Mouse (Mus musculus): ENCODE measurements around the gene Eif4h.
"Not testable (repeated sequence)": the region's sequence is repeated elsewhere in the genome, so short reads cannot be mapped to it uniquely, and the experiment has no call there.

Gene Eif4h

DNA sequence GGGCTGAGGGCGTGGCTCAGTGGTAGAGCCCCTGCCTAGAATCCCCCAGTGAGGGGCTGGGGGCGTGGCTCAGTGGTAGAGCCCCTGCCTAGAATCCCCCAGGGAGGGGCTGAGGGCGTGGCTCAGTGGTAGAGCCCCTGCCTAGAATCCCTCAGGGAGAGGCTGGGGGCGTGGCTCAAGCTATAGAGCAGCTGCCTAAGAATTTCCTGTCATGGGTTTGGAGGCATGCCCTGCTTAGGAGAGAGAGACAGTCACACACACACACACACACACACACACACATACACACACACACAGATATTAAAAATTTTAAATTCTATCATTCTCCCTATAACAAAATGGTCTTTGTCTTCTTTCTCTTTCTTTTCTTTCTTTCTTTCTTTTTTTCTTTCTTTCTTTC lies 9.7 kb upstream of the Eif4h start:
- not testable (repeated sequence) for DNase-seq (ENCODE audit: low spot score)

DNA sequence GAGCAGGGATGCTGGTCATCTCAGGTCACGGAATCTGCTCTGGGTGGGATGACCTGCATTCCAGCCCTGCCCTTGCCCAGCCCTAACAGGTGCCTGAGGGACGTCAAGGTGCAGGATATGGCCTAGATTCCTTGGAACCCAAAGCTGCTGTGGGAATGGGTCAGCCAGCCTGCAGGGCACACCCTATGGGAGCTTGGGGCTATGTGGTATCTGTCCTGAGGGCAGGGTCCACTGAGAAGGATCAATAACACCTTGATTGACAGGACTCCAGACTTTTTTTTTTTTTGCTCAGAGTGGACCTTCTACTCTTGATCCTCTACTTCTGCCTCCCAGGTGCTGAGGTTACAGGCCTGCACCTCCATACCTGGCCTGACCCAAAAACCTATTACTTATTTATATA lies 8.1 kb upstream of the Eif4h start:
- no peak for DNase-seq (ENCODE audit: low spot score)

DNA sequence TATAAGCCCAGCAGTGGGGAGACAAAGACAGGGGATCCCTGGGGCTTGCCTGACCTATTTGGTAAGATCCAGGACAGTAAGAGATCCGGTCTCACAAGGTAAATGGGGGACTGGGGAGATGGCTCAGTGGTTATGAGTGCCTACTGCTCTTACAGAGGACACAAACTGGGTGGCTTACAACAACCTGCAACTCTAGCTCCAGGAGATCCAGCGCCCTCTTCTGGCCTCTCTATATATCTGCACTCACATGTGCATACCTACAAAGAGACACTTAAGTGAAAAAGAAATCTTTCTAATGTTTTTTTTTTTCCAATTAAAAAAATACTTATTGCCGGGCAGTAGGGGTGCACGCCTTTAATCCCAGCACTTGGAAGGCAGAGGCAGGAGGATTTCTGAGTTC lies 7.2 kb upstream of the Eif4h start:
- DNase-seq (ENCODE audit: low spot score) = no peak

DNA sequence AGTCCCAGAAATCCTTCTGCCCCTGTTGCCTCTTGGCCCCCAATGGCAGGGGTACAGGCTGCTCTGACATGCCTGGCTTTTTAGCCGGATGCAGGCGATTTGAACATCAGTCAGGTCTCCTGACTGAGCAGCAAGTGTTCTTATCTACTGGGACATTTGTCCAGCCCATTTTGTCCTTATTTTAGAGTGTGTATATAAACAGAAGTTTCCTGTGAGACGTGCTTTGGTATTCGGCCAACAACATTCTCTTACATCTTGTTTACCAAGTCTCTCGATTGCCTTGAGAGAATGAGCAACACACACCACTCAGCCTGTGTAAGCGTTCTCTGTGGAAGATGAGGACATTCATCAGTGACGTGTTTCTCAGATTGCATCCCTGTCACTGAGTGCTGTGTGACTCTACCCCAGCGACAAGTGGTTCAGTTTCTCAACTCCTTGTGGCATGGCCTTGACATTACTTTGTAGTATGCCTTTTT lies 5.4 kb upstream of the Eif4h start:
- DNase-seq (ENCODE audit: low spot score) = no peak

DNA sequence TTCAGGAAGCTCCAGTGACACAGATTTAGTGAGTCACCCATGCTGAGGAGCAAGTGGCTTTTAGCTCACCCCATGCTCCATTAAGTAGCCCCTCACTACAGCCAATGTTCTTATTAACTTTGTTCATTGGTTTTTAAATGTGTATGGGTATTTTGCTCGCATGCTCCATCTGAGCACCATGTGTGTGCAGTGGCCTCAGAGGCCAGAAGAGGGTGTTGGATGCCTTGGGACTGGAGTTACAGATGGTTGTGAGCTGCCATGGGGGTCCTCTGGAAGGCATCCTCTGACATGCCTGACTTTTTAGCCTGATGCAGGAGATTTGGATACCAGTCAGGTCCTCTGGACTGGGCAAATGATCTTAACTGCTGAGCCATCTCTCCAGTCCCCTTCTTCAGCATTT lies 4.8 kb upstream of the Eif4h start:
- DNase-seq (ENCODE audit: low spot score) = no peak

DNA sequence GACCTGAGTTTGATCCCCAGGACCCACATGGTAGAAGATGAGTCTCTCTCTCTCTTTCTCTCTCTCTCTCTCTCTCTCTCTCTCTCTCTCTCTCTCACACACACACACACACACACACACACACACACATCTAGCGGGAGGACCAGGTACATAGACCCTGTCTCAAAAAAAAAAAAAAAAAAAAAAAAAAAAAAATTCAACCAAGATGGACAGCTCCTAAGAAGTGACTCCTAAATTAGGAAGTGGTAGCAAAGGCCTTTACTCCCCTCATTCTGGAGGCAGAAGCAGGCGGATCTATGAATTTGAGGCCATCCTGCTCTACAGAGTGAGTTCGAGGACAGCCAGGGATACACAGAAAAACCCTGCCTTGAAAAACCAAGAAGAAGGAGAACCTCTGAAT lies 1.1 kb upstream of the Eif4h start:
- no peak for DNase-seq (ENCODE audit: low spot score)

DNA sequence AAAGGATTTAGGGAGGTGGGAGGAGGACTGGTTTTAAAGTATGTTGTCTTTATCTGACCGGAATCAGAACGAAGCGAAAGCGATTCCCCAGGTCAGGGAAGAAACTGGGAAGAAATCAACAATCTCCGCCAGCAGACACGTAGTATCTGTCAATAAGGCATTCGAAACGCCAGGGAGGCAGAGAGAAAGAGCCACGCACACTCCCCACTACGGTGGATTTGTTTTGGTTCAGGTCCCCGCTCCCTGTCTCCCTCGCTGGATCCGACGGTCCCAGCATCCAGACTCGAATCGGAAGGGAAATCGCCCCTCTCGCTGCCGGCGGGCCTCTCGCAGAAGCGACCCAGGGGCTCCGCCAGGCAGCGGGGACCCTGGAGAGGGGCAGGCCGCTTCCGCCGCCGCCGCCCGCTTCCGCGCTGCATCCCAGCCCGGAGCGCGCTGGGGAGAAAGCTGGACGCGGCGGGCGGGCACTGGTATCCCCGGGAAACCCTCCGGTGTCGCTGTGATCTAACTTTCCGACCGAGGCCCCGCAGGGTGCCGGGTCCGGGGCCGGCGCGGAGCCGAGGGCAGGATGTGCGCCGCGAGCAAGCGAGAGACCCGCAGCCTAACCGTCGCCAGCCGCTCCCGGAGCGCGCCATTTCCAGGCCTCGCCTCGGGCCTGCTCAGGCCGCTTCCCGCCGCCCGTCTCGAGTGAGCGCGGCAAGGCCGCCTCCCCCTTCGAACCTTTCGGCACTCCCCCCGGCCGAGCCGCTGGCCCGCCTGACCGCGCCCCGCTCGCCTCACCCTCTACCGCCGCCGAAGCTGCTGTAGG lies 625 bp downstream of the Eif4h start:
- DNase-seq (ENCODE audit: low spot score) = no peak

DNA sequence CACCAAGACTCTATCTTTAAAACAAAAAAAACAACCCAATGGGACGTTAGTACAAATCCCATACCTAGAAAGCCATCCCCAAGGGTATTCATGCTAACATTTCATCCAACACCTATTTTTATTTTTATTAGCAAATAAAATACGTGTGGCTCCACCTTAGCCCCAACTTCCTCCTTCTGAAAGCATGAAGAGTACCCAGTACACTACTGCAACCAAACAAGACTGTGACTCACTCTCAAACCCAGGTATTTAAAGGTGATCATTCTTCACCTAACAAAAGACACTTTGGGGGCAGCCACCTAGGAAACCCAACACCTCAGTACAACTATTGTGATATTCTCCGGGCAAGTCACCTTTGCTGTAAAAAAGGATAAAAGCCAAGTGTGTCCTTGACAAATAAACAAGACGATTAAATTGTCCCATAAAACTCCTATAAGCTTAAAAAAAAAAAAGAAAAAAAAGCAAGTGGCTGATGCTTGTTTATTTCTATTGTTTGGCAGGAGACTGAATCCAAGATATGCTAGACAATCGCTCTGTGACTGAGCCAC lies 1.4 kb downstream of the Eif4h start:
- DNase-seq (ENCODE audit: low spot score) = no peak

DNA sequence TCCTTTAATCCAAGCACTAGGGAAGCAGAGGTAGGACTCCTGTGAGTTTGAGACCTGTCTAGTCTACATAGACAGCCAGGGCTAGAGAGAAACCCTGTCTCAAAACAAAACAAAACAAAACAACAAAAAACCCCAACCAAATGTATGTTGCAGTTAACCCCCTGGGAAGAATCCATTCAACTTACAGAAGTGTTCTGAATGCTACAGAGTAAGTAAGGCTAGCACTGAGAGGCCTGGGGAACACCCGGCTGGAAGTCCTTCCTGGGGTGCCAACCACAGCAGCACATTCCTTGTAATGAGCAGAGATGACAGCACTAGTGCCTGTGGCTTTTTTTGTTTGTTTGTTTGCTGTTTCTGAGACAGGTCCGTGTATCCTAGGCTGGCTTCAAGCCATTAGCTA lies 6.4 kb downstream of the Eif4h start:
- no peak for DNase-seq (ENCODE audit: low spot score)

DNA sequence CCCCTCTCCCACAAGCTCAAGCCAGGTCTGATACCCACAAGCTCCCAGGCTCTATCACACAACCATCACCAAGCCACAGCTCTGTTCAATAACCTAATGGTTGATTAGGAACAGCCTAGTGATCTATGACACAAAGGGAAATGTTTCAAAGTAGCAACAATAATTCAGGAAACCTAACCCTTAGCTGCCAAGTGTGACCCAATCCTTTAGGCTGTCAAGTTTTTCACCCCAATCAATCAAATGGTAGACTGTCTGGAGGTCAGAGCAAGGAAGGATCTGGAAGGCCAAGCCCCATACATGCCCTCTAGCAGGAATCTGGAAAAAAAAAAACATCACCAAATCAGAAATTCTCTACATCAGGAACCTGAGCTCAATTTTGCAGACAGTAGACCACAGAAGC lies 8.5 kb downstream of the Eif4h start:
- DNase-seq (ENCODE audit: low spot score) = no peak

DNA sequence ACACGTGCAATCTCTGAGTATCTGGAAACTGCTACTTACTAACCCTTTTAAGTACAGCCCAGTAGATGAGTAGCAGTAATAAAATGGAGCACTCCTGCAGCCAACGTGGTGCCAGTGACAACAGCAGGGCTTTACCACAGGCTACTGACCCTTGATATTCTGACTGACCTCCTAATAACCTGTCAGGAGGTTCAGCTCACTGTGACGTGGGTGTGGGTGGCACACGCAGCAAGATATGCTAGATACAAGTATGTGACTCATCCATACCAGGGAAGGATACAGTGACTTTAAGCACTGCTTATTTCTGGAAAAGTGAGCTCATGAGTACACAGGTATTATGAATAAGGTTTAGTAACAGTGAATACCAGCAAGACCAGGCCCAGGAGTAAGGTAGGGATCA lies 9.8 kb downstream of the Eif4h start:
- no peak for DNase-seq (ENCODE audit: low spot score)

DNA sequence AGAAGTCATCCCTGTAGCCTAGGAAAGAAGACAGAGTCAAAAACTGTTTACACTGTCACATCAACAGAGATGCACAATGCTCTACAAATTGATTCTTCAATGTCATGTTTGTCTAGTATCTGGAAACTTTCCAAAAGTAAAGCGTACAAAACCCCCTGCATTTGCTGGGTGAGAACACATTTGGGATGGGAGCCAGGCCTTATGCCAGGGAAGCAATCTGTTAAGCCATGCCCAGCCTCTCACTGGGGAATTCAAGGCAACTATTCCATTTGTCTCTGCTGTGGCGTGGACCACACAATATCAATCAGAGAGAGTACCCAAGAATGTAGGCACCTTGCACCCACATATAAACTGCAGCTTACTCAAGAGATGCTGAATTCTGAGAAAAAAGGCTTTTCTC lies 17.2 kb downstream of the Eif4h start:
- no peak for DNase-seq (ENCODE audit: low spot score)

DNA sequence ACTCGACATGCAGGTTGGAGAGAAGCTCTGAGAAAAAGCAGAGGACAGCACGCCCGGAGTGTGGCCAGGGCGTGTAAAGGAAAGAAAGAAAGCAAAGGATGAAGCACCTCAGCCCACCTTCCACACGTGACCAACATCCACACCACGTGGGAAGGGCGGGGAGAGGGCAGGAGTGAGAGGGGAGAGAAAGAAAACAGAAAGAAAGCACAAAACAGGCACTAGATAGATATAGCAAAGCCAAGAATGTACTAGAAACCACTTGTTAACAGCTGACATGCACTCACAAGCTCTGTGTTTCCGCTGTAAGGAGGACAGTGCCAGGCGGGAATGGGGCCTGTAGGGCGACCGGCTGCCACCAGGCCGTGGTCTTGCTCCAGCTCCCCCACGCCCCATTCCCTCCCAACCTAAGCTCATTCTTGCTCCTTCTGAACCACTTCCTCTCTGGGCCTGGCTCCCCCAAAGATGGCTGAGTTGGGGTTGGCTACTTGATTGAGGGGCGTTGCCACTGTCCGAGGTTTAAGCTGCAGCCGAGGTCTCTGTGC lies 18.1 kb downstream of the Eif4h start:
- no peak for DNase-seq (ENCODE audit: low spot score)

DNA sequence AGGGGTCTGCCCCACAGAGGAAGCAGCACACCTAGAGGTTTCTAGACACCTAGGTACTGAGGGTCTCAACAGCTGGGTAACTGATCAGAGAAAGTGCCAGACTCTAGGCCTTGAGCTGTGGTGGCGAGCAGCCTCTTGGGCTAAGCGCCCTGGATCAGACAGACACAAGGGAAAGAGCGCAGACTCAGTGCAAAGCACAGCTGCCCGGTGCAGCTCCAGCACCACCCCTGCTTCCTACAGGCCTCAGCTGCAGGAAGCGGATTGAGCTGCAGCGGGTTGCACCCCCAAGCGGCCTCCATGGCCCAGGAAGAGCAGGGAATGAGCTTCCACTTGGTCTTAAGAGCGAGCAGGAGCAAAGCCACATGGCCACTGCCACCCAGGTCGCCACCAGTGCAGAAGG lies 18.8 kb downstream of the Eif4h start:
- DNase-seq (ENCODE audit: low spot score) = no peak

DNA sequence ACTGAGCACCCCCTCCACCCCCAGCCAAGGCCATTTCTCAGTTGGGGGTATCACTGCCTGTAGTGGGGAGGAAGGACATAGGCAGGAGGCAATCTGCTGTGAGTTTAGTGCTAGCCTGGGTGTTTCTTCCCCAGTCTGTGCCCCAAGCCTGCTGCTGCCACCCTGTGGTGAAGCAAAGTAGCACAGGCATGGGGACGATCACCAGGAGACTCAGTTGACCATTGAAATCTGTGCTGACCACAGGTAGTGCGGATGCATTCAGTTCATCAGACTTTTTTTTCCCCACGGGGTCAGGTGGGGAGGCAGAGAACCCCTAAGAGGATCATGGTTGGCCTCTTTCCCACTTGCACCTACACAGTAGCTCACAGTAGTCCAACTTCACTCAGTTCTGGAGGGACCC lies 22.2 kb downstream of the Eif4h start:
- DNase-seq (ENCODE audit: low spot score) = peak; percentile 78

DNA sequence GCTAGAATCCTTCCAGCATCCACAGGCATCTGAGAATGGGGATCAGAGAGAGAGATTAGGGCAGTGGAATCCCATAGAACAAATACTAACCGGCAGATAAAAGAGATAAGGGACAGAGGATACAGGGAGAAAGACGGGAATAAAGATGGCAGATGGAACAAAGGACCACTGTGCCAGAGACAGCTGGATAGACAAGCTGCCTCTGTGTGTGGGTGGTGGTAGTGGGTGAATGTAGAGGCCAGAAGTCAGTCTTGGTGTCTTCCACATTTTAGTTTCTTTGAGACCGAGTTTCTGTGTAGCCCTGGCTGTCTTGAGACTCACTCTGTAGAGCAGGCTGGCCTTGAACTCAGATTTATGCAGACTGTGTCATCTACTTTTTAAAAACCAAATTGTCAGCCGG lies 23.5 kb downstream of the Eif4h start:
- no peak for DNase-seq (ENCODE audit: low spot score)

DNA sequence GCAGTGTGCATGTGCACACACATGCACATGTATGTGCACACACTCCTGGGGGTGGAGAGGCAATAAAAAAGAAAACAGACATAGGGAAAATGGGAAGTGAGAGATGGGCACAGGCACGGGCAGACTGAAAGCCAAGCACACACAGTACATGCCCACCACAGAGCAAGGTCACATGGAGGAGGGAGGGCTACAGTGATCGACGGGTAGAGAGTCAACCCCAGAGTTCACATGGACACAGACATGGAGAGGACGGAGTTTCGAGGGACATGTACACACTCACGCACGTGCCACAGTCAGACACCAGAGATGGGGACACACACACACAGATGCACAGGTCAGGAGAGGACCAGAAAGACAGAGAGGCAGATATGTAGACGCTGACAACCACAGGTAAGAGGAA lies 23.9 kb downstream of the Eif4h start:
- DNase-seq (ENCODE audit: low spot score) = no peak

DNA sequence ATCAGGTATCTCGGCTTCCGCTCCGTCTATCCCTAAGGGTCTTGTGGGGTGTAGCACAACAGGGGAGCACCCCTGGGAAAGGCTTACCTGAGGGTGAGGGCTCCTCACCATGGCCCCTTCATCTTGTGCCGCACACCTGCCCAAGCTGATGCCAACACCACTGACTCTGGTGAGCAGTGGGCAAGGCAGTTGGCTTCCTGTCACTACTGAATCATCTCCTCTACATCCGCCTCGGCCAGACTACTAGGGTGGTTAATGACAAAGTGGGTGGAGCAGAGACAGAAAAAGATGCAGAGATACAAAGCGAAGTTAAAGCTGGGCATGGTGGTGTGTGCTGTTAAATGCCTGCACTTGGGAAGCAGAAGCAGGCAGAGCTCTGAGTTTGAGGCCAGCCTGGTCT lies 24.5 kb downstream of the Eif4h start, which contains the start of gene Lat2:
Lat2 (minus strand) TSS at position 224 of the 400 bp plus-strand sequence.
- no peak for DNase-seq (ENCODE audit: low spot score)

DNA sequence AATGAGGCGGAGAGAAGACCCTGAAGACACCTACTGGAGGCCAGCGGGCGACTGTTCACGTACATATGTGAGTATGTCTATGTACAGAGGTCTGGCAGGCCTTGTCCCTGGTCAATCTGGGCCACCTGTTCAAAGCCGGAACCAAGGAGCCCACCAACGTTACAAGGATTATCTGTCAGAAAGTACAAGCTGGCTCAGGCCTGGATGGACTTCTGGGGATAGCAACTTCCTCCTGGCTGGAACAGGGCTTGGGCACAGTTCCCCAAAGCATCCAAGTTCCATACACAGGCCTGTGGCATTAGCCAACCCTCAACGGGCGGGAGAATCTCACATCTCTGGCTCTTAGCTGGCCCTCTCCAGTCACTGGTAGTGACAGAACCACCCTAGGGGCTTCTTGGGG lies 25.0 kb downstream of the Eif4h start:
- DNase-seq (ENCODE audit: low spot score) = no peak

DNA sequence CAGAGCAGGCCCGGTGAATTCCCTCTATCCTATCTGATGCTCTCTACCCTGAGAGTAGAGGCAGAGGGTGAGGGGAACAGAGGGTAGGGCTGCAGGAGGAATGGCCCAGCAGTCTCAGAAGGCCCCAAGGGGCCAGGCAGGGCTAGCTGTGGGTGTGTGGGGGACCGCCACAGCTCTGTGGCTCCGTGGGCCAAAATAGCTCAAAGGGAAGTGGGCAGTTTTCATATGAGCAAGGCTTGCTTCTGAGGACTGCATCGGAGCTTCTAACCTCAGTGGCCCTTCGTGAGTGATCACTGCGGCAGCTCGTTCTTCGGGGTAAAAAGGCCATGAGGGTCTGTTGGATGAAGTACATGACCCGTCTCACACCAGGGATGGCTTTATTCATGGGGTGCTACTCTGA lies 25.6 kb downstream of the Eif4h start:
- DNase-seq (ENCODE audit: low spot score) = no peak

DNA sequence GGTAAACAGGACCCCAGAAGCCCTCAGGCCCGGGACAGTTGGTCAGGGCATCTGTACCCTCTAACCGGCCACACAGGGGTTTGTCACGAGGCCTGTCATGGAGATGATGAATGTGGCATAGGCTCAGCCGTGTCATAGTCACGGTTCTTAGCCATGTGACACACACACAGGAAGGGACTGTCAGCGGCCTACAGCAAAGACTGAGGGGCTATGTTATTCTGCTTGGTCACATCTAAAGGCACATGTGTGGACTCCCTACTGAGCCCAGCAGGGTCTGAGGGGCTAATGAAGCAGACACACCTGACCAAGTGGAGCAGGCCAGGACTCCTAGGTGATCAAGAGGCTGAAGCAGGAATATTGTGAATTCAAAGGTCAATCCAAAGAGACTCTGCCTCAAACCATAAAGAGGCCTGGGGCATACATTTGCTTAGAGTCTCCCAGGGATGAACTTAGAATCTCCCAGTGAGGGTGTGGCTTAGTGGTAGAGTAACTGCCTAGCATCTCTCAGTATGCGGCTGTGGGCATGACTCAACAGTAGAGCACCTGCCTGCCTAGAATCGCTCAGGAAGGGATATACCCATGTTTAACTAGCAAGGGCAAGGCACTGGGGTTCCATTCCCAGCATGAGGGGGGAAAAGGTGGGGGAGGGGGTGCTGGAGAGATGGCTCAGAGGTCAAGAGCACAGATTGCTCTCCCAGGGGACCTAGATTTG lies 27.3 kb downstream of the Eif4h start:
- DNase-seq (ENCODE audit: low spot score) = no peak

DNA sequence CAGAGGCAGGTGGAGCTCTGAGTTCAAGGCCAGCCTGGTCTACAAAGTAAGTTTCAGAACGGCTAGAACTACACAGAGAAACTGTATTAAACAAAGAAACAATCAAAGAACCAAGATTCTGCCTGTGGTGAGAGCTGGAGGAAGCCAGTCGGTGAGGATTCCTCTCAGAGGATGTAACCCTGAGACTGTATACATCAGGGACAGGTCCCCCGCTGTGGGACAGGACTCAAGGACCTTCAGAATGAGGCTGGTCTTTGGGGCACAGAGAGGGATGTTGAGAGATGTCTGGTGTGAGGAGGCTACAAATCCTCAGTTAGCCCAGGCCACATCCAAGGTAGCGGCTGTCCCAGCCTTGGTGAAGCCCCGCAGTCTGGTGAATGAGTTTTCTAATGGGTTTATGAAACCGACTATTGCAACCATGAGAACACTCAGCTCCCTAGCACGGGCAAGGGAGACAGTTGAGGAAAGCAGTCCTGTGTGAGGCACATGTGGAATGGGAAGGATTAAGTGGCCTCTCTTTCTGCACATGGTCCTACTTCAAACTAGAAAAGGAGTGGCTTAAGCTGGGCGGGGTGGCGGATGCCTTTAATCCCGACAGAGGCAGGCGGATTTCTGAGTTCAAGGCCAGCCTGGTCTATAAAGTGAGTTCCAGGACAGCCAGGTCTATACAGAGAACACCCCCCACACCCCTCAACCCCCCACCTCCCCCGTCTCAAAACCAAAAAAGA lies 29.2 kb downstream of the Eif4h start:
- DNase-seq (ENCODE audit: low spot score) = no peak
